ENCODE assay signal across 8 mouse cellular contexts in genomic region chr9:107323558-107323957, GRCm38 (mm10). TPM values are rescaled to one million over a fixed set of nuclear protein-coding genes. Genes with fewer than 3 reads are reported as not detected.
DNase-seq lines count a peak whose midpoint lies in the region; TF ChIP-seq lines count a peak whose summit lies in the region.

No protein-coding gene starts in this region.

- no peak for TF ChIP-seq CTCF in brain, embryonic 14.5 days (IDR thresholded peaks at IDR 0.05; ENCODE audit: borderline replicate concordance, extremely low read depth, insufficient read depth, insufficient read length)

- TF ChIP-seq POLR2A in brain, embryonic 14.5 days (IDR thresholded peaks at IDR 0.05; ENCODE audit: borderline replicate concordance, extremely low read depth, insufficient read depth, insufficient read length, poor library complexity, severe bottlenecking) = no peak

- peak; percentile 32 to 76 for DNase-seq in layer of hippocampus, postnatal 14 days (ENCODE audit: low spot score in 2 of 2)
- DNase-seq in layer of hippocampus, adult 9-11 months = no peak
- DNase-seq in brain, embryonic 14.5 days (ENCODE audit: low read depth) = peak; percentile 80
- peak; percentile 64 for DNase-seq in fibroblast of lung, adult 2 months (ENCODE audit: low read depth)
- DNase-seq in induced T-regulatory cell, adult 2 months (ENCODE audit: low read depth) = peak; percentile 70
- peak; percentile 82 for DNase-seq in testis, postnatal 14 days (ENCODE audit: low spot score)
- DNase-seq in urinary bladder, postnatal 25 days (ENCODE audit: low spot score) = no peak
- DNase-seq in right cerebral cortex, adult 2 months (ENCODE audit: low spot score in 2 of 2) = no peak

RNA-seq across cellular contexts. Expression of gene Hemk1, which starts 14.6 kb away (rescaled TPM):
- total RNA-seq in layer of hippocampus, postnatal 14 days (2021) = 10 to 100 TPM; 16.1 to 18.5 TPM
- 29.5 and 35.9 TPM in 2 replicates for polyA plus RNA-seq in brain, embryonic 14.5 days (2012; rRNA removed)

RNA-seq across cellular contexts. Expression of gene 6430571L13Rik, which starts 16.8 kb away (rescaled TPM):
- total RNA-seq in layer of hippocampus, postnatal 14 days (2021) = 1 to 10 TPM; 2.6 to 2.9 TPM
- 6.2 and 8.6 TPM in 2 replicates for polyA plus RNA-seq in brain, embryonic 14.5 days (2012; rRNA removed)

RNA-seq across cellular contexts. Expression of gene Cish, which starts 27.7 kb away (rescaled TPM):
- 1 to 10 TPM; 3.3 to 3.4 TPM for total RNA-seq in layer of hippocampus, postnatal 14 days (2021)
- polyA plus RNA-seq in brain, embryonic 14.5 days (2012; rRNA removed) = 8.7 and 9.2 TPM in 2 replicates

RNA-seq across cellular contexts. Expression of gene Mapkapk3, which starts 33.9 kb away (rescaled TPM):
- 1 to 10 TPM; 2.0 to 3.1 TPM for total RNA-seq in layer of hippocampus, postnatal 14 days (2021)
- 2.6 and 3.3 TPM in 2 replicates for polyA plus RNA-seq in brain, embryonic 14.5 days (2012; rRNA removed)

Comparison
In these comparisons a context has a peak if more than half of its experiments do, and no peak if none do; other contexts are left out.
1. DNase-seq: peak in layer of hippocampus, postnatal 14 days (2 of 2), brain, embryonic 14.5 days (single experiment), fibroblast of lung, adult 2 months (single experiment), induced T-regulatory cell, adult 2 months (single experiment) and testis, postnatal 14 days (single experiment); none in layer of hippocampus, adult 9-11 months (single experiment), urinary bladder, postnatal 25 days (single experiment) and right cerebral cortex, adult 2 months (0 of 2).